In genomic region chr8:3500235-3501090, GRCm38 (mm10) we compare ENCODE assay signal across 8 mouse cellular contexts. TPM values are rescaled to one million over a fixed set of nuclear protein-coding genes. Genes with fewer than 3 reads are reported as not detected.
DNase-seq lines count a peak whose midpoint lies in the region; ATAC-seq lines count a peak whose summit lies in the region.

Mcoln1 (plus strand) TSS chr8:3500457.

- H3K4me2 ChIP-seq in hindbrain, embryonic 16.5 days (ENCODE audit: low read length), result peak within 1 kb of the TSS; percentile 90

- H3K4me1 ChIP-seq in hindbrain, embryonic 16.5 days (ENCODE audit: control insufficient read depth, insufficient read depth, low read depth, low read length), result peaks cover 19% of the 10 kb centered on the region

- ATAC-seq in hindbrain, embryonic 16.5 days, result peak; percentile 91

- H3K27me3 ChIP-seq in hindbrain, embryonic 16.5 days (replicated peaks; ENCODE audit: control insufficient read depth, insufficient read depth, low read length), result no peaks in the 10 kb centered on the region

- 0% methylated on average over 69 of the region's 70 CpGs for WGBS in hindbrain, embryonic 16.5 days
- WGBS in macrophage (ENCODE audit: missing documents), result under 1% methylated on average over 67 of the region's 70 CpGs

- DNase-seq in T-cell, adult 2 months (ENCODE audit: low spot score), result peak; percentile 97
- DNase-seq in cerebellum, postnatal 36 days, result peak; percentile 98
- DNase-seq in gastrocnemius, adult 18-20 months (ENCODE audit: low spot score), result peak; percentile 98
- DNase-seq in left cerebral cortex, adult 18-20 months (ENCODE audit: low spot score in 2 of 2), result peak; percentile 97
- peak; percentile 98 for DNase-seq in right cerebral cortex, adult 18-20 months
- DNase-seq in urinary bladder, postnatal 10 days (ENCODE audit: low spot score), result peak; percentile 91

- H3K9ac ChIP-seq in hindbrain, embryonic 16.5 days (ENCODE audit: low read depth, low read length), result peak within 1 kb of the TSS; percentile 89

- peaks cover 18% of the 10 kb centered on the region for H3K36me3 ChIP-seq in hindbrain, embryonic 16.5 days (ENCODE audit: control insufficient read depth, insufficient read depth, low read length)
- H3K36me3 ChIP-seq in macrophage (ENCODE audit: inconsistent target), result peaks cover 4% of the 10 kb centered on the region; the same call in 1 of the 2 replicates

- H3K27ac ChIP-seq in hindbrain, embryonic 16.5 days (ENCODE audit: low read depth, low read length), result peak within 1 kb of the TSS; percentile 90
- H3K27ac ChIP-seq in macrophage, result peak within 1 kb of the TSS; percentile 71

- H3K4me3 ChIP-seq in hindbrain, embryonic 16.5 days (ENCODE audit: low read length), result peak within 1 kb of the TSS; percentile 91
- H3K4me3 ChIP-seq in macrophage (ENCODE audit: inconsistent target), result peak within 1 kb of the TSS; percentile 79

- peaks cover 46% of the 10 kb centered on the region for H3K79me2 ChIP-seq in macrophage (ENCODE audit: inconsistent target)

- peaks cover 2% of the 10 kb centered on the region; the same call in 1 of the 2 replicates for H3K9me3 ChIP-seq in hindbrain, embryonic 16.5 days (ENCODE audit: control insufficient read depth, low read length)

RNA-seq across cellular contexts. Expression of gene Mcoln1, which starts in this region (rescaled TPM):
- total RNA-seq in gastrocnemius, adult 18-20 months (2021), result 10 to 100 TPM; 21.5 to 22.5 TPM
- 113 and 119 TPM in 2 replicates for polyA plus RNA-seq in hindbrain, embryonic 16.5 days (2015; fragmentation: Nextera tagmentation; extraction: Ambion mirVana)
- 10 to 100 TPM; 82.2 to 92.0 TPM for total RNA-seq in left cerebral cortex, adult 18-20 months (2021)
- total RNA-seq in macrophage (2018; cell fraction: chromatin; rRNA removed), result 100 to 1,000 TPM in 25 of 26 experiments, 10 to 100 TPM in 1; 92.0 to 456 (median 213) TPM
- total RNA-seq in macrophage (2018; cell fraction: cytosol; rRNA removed), result 10 to 100 TPM; 46.9 to 82.0 (median 62.0) TPM
- 100 to 1,000 TPM in 25 of 26 experiments, 10 to 100 TPM in 1; 85.7 to 533 (median 182) TPM for total RNA-seq in macrophage (2018; cell fraction: nucleus; rRNA removed)
- polyA plus RNA-seq in macrophage (2018), result 50.2 to 92.5 TPM (median 73.4 TPM) in 3 replicates

Comparison
In these comparisons a context has a peak if more than half of its experiments do, and no peak if none do; other contexts are left out.
1. Peak in every context shown above with its lines: DNase-seq, ATAC-seq, H3K4me3 ChIP-seq and H3K27ac ChIP-seq.